Mouse (Mus musculus) left cerebral cortex, postnatal 36 days (tissue): ENCODE results near the gene 1700022I11Rik. TPM values are rescaled to one million over a fixed set of nuclear protein-coding genes. Genes with fewer than 3 reads are reported as not detected.
"Not testable (repeated sequence)": the region's sequence is repeated elsewhere in the genome, so short reads cannot be mapped to it uniquely, and the experiment has no call there.

ENCODE experiments used
- DNase-seq, 2 experiments: peaks; one replicate each; pipeline ENCODE4 v3.0.0; 2021 to 2022; ENCODE audit warnings: low spot score in 2 of 2, mixed read lengths in 1 of 2
- intact Hi-C: fragments of 180-260 bp; cut with DNase I; formaldehyde crosslinking; loops from one replicate; pipeline ENCODE4 v1.15.1; 2025
- total RNA-seq, 2 experiments: library from RNA; stranded (reverse); gene quantifications; 2 replicates each; pipeline ENCODE4 v1.2.3; 2021

Gene 1700022I11Rik
- total RNA-seq, 2 experiments from 2014 or later: not detected

DNA sequence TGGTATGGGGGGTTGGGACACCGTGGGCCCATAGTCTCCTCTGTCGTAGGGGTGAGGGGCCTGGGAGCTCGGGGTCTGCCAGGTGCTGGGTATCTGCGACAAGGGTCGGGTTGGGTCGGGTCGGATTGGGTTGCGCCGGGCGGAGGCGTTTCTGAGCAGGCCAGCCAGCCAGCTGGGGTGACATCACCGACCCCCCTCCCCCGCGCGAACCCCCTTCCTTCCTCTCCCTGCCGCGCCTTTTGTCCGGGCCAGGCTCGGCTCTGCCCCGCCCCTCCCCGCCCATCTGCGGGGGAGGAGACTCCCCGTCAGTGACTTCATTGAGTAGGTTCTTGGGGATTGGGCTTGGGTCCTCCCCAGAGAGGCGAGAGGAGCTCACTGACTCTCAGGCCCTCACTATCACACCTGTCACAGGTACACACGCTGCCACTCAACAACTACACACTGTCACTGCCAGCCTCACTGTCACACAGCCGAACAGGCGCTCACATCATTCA, 19.3 kb upstream of the 1700022I11Rik start:
- intact Hi-C loops: no loop called here
- peak; percentile 88 to 89 for DNase-seq

DNA sequence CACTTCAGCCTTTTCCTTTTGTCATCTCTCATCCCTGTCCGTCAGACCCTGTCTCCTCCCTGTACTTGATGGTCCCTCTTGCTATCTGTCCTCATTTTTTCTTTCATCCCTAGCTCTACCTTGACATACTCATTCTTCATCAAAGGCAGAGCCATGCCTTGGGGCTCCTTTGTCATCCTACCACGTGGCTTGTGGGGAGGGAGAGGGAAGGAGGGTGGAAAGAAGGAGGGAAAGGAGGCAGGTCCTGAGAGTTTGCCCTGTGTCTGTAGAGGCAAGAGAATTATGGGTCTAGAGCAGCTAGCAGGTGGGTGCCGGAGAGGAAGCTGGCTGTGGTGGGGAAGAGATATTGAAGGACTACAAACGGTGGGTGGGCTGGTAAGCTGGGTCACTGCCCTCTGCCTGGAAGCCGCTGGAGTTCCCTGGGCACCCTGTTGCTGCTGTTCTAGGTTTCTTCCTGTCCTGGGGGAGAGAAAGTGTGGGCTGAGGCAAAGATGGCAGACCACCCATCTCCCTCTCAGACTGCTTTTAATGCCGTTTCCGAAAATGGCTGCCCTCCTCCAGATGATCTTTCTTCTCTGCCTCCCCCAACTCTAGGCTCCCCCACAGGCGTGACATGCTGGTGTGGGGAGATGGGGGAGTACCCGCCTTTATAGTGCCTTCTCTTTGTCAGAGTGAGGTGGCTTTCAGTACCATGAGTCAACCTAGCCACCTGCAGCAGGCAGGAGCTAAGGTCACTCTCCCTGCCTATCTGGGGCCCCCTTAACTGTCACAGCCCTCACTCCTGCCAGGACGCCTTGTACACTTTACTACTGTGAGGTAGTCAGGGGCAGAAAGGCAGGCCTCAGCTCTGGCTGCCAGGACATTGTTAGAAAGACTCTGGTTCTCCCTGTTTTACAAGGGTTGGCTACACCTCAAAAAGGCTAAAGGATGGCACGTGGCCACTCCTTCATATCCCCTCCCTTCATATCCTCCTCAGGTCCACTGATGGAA, 17.9 kb upstream of the 1700022I11Rik start:
- no peak for DNase-seq
- intact Hi-C loops: no loop called here

DNA sequence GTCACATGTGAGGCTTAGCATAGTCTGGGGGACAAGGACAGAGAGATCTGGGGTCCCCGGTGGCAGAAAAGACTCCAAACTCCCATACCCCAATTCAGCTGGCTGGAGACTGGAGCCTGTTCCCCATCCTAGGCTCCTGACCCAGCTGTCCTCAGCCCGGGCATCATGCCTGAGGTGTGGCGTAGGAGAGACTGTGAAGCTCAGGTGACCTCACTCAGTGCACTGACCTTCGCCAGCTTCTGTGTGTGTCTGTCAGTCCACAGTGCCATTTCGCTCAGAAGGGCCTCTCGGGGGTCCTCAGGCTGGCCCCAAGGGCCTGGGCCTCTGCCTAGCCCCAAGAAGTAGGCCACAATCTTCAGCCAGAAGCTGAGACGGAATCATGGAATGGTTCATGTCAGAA, 16.8 kb upstream of the 1700022I11Rik start:
- intact Hi-C loops: no loop called here
- no peak for DNase-seq

DNA sequence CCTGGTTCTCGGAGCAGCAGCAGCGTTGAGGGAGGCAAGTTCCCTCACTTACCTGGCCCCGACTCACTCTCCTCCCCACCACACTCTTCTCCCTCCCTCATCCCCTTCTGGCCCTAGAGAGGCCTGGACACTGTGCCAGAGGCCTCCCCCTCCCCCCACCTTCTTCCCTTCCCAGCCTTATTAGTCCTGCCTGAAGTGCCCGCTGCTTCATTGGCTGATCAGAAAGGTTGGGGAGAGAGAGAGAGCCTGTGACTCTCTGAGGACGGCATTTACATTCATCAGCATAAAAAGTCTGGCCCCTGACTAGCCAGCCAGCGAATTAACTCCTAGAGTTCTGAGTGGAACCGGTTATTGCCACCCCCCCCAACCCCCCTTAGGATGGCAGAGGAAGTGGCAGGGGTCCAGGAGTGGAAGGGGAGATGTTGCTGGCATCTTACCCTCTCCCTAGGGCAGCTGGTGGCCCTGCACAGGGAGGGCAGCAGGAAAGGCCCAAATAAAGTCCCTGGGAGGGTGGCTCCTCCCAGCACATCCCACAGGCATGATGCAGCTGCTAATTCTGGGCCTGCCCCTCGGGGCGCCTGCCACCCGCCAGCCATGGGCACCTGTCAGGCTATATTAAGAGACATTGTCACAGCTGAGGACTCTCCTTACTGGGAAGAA, 15.8 kb upstream of the 1700022I11Rik start:
- DNase-seq: peak; percentile 58 to 69
- intact Hi-C loops: no loop called here

DNA sequence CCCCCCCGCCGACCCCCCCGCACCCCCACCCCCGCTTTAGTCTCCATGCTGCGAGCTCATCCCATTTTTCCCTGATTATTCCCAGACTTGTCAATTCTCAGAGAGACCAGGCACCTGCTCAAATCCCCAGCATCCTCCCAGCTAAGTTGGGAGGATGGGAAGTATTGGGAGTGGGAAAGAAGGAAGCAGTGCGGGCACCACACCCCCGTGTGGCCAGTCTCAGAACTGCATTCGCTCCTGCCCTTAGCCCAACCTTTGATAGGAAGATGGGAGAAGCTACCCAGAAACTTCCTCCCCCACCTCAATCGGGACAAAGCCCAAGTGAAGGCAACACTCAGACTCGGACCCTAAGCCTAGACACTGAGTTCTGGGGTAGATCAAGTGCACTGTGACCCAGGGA, 15.1 kb upstream of the 1700022I11Rik start:
- intact Hi-C loops: no loop called here
- DNase-seq: peak; percentile 76 to 77

DNA sequence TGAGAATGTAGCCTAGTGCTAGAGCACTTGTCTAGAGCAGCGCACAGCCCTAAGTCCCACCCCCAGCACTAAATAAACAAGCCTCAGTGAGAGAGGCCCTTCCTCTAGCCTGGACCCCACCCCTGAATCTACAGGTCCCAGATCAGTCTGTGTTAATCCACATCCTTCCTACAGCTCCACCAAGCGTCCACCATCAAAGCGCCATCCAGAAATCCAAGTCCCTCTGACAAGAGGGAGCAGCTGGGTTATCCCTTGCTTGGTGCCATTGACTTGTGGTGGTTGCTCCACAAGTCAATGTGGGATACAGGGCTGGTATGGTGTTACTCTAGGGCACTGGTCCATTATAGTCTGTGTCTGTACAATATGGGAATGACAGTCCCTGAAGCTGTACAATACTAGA, 14.2 kb upstream of the 1700022I11Rik start:
- intact Hi-C loops: no loop called here
- DNase-seq: no peak

DNA sequence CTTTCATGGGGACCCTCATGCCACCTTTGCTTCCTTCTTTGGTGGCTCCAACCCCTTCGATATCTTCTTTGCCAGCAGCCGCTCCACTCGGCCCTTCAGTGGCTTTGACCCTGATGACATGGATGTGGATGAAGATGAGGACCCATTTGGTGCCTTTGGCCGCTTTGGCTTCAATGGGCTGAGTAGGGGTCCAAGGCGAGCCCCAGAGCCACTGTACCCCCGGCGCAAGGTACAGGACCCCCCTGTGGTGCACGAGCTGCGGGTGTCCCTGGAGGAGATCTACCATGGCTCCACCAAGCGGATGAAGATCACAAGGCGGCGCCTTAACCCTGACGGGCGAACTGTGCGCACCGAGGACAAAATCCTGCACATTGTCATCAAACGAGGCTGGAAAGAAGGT, 12.8 kb upstream of the 1700022I11Rik start:
- intact Hi-C loops: no loop called here
- DNase-seq: peak in 1 of 2 experiments; percentile 7

DNA sequence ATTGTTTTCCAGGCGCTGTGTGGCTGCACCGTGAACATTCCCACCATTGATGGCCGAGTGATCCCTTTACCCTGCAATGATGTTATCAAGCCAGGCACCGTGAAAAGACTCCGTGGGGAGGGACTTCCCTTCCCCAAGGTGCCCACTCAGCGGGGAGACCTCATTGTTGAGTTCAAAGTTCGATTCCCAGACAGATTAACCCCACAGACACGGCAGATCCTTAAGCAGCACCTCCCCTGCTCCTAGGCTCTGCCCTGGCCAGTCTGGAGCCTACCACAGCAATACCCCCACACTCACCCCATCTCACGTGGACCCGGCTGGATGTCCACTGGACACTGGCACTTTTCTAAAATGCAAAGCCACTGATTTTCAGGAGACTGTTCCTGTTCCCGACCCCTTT, 12.1 kb upstream of the 1700022I11Rik start:
- intact Hi-C loops: no loop called here
- no peak for DNase-seq

DNA sequence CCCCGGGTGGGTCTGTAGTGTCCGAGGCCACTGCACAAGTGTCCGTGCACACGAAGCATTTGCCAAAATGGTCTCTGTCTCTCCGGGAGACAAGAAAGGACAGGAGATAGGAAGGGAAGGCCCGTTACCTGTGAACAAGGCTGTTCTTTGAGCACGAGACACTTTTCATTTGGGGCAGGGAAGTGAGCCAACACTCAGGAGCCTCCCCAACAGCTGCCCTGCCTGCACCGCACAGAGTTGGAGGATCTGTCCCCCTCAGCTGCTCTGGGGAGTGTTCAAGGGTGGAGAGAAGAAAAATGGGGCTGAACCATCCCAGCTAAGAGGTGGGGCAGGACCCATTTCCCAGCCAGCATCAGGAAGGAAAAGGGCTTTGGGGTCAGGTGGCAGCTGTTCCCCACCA, 11.4 kb upstream of the 1700022I11Rik start:
- intact Hi-C loops: no loop called here
- no peak for DNase-seq

DNA sequence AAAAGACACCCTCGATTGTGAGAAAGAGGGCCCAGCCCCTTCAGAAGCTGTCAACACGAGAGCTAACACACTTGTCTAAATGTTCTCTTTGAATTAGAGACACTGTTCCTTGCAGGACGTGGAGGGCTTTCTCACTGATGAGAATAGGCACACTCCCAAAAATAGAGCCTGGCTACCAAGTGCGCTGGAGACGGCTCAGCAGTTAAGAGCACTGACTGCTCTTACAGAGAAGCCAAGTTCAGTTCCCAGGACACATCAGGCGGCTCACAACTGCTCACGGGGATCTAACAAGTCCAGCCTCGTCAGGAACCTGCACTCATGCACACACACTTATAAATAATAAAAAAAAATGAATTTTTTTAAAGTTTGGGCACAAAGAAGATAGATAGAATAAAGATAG, 10.5 kb upstream of the 1700022I11Rik start:
- DNase-seq: peak in 1 of 2 experiments; percentile 32
- intact Hi-C loops: no loop called here

DNA sequence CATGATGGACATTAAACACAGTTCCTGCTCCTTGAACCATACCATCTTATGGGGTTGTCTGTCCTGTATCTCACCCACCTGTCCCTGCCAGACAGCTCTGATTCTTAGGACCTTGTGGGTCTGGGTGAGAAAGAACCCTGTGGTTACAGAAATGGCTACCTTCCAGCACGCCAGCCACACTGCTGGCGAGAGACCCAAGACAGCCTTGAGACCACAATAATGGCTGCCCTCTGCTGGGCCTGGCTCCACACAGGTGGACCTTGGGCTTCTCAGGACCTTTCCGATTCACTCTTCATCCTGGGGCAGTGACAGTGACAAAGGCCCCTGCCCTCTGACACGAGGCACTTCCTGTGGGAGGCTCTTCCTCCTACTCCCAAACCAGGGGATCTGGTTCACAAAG, 10.0 kb upstream of the 1700022I11Rik start:
- intact Hi-C loops: no loop called here
- DNase-seq: peak in 1 of 2 experiments; percentile 35

DNA sequence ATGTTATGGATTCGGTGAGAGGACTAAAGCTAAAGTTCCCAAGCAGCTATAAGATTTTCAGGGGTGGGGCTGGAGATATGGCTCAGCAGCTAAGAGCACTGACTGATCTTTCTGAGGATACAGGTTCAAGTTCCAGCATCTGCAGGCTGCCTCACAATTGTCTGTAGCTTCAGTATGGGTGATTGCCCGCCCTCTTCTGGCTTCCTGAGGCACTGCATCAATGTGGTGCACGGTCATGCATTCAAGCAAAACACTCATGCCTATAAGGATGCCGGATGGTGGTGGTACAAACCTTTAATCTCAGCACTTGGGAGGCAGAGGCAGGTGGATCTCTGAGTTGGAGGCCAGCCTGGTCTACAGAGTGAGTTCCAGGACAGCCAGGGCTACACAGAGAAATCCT, 7.8 kb upstream of the 1700022I11Rik start:
- peak; percentile 53 to 56 for DNase-seq
- intact Hi-C loops: no loop called here

DNA sequence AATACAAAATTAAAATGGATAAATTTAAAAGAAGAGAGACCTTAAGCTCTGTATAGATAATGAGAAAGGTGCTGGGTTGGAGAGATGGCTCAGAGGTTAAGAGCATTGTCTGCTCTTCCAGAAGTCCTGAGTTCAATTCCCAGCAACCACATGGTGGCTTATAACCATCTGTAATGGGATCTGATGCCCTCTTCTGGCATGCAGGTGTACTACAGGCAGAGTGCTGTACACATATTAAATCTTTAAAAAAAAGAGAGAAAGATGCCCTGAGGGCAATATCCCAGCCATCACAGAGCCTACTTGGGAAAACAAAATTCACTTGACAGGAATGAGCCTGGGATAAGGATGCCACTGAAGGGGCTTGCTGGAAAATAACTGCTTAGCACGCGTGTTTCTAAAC, 5.9 kb upstream of the 1700022I11Rik start:
- intact Hi-C loops: no loop called here
- no peak for DNase-seq

DNA sequence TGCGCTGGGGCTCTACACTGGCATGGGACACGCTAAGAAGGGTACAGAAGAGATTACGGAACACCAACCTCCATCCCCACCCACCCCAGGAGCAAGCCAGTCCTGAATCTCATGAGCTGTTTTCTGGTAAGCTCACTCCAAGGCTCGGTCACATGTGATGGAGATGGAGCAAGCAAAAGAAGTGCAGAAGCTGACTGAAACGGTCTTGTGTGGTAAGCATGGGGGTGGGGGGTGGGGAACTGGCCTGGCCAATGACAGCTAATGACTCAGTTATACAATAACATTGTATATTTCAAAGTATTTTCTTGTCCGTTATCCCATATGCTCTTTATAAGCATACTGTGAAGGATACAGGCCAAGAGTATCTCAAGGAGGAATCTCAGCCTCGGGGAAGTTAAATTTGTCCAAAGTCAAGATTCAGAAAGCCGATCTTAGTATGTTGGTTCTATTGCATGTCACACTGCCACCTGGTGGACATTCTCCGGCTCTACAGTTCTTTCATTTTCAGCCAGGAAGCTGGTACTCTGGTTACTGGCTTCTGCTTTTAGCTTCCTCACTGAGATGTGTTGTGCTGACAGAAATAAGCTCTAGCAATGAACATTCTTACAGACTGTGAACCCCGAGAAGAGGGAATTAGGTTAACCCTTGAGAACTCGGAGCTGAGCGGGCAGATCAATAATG, 4.2 kb upstream of the 1700022I11Rik start:
- DNase-seq: peak; percentile 43 to 47
- intact Hi-C loops: loop anchor here (1.0 kb wide), 1 partner anchor 88 kb away; no protein-coding TSS in a partner anchor

DNA sequence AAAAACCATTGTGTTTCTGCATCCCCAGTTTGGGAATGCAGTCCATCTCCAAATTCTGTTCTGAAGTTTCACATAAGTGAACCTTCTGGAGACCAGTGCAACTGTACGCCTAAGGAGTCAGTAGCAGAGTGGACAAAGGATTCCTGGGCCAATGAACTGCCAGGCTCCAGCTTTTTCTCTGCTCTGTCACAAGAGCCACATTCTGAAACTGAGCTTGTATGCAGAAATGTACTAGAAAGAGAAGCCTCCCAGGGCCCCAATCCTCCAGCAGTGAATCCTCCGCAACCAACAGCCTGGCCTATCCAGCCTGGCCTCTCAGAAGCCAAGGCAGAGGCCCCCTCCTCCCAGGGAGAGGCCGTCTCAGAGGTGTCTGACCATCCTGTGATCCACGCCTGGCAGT, 3.5 kb downstream of the 1700022I11Rik start:
- intact Hi-C loops: no loop called here

DNA sequence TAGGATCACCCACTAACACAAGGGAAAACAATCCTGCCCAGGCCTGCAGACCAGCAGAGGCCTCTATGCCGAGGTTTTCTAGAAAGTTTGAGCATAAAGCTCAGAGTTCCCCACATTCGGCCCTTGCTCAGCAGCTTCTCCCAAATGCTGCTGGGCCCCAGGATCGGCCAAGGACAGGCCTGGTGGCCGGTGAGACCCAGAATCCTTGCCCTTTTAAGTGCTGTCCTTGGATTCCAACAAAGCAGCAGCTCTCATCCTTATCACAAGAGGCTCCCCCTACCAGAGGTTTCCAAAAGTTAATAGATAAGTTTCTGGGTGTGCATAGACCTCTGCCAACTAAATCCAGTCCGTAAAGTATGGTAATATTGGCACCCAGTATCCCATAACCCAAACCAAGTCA, 4.5 kb downstream of the 1700022I11Rik start:
- no peak for DNase-seq
- intact Hi-C loops: no loop called here

More for the DNA sequence above, 3.5 kb downstream of the 1700022I11Rik start:
- DNase-seq: no peak

DNA sequence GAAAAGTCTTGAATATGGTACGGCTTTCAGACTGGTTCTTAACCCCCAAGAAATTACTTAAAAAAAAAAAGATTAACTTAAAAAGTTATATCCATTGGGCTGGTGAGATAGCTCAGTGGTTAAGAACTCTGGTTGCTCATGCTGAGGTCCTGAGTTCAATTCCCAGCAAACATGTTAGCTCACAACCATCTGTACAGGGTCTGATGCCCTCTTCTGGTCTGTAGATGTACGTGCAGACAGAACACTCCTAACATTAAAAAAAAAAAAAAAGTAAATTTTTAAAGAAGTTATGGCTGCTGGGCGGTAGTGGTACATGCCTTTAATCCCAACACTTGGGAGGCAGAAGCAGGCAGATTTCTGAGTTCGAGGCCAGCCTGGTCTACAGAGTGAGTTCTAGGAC, 8.7 kb downstream of the 1700022I11Rik start:
- no peak for DNase-seq
- intact Hi-C loops: no loop called here

DNA sequence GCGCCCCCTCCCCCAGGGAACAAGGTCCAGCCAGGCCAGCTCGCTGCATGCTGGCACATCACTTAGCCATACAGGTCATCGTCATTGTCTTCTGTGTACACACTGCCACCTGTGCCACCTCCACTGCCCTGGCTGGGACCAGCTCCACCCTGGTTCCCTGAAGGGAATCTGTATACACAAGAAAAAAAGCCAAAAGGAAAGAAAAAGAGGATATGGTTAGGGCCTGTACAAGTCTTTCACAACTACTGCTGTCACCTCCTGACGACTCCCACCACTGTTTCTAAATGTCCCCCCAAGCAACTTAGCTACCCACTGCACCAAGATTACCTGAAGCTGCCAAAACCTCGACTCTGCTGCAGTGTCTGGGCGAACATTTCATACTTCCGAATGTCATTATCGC, 11.1 kb downstream of the 1700022I11Rik start:
- intact Hi-C loops, DNase-seq: not testable (repeated sequence)

DNA sequence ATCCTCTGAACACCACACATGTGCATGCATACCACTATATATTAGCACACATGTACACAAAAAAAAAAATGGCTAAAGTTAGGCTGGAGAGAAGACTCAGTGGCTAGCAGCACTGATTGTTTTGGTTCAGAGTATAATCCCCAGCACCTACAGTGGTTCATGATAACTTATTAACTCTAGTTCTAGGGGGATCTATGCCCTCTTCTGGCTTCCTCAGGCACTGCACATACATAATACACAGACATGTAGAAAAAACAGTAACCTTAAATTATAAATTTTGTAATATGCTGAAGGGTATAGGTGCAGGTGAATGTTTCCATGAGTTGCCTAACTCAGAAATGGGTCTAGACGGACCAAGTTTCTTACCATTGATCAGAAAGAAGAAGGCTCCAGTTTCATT, 18.9 kb downstream of the 1700022I11Rik start:
- no peak for DNase-seq
- intact Hi-C loops: no loop called here

DNA sequence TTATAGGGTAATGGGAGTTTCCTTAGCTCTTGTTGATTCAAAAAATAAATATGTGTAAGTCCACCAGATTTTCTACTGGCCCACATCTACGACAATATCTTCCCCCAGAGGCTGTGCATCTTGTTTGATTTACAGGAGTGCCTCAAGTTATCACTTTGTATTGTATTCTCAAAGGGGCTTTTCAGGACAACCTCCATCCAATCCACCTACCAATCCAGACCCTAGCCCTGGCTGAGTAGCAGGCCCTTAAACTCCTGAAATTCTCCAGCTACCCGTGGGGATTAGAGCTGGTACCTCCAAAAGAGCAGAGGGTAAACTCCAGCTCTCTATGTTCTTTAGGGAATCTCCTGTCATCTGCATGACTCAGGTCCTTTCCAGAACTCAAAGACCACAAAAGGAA, 28.6 kb downstream of the 1700022I11Rik start:
- no peak for DNase-seq
- intact Hi-C loops: no loop called here
